Mouse (Mus musculus) liver, embryonic 18 days (tissue): ENCODE results near the gene Wdr73. TPM values are rescaled to one million over a fixed set of nuclear protein-coding genes. Genes with fewer than 3 reads are reported as not detected.

Source experiments
- polyA plus RNA-seq: library from polyadenylated mRNA; depleted of rRNA; stranded (reverse); fragments of >200 nt; gene quantifications from 2 replicates; pipeline ENCODE4 v1.2.3, GENCODE M21; 2012; rRNA removed

The Wdr73 gene
- 8.7 and 8.8 TPM in 2 replicates for polyA plus RNA-seq

GRCm38 (mm10) chr7:80900944-80901501, at the start of gene Wdr73:
Gene Wdr73, minus strand, starts transcription at chr7:80901269.

GRCm38 (mm10) chr7:80947445-80948350, 46.6 kb upstream of the Wdr73 start, which contains the start of gene Sec11a:
Gene Sec11a, minus strand, starts transcription at chr7:80947780.

GRCm38 (mm10) chr7:80904921-80905515, 3.9 kb upstream of the Wdr73 start, which contains the start of gene Nmb:
Gene Nmb, minus strand, starts transcription at chr7:80905076.

DNA sequence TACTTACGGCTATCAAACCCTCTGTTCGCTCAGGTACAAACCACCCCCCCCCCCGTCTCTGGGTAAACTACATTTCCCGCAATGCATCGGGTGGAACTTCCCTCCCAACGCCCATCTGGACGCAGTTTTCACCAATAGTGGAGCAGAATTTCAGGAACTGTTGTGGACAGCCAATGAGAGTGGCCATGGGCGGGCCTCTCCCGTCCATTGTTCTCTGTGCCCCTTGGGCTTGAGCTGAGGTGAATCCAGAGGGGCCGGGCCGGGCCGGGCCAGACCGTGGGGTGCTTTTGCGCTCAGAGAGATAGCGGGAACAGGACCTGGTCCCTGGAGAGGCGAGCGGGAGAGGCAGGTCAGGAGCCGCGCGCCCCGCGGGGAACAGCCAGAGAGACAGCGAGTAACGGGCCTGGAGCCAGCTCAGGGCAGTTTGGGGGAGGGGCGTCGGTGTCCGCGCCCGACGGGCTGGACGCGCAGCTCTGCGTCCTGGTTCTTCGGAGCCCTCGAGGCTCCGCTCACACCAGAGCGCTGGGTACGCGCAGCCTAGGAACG, 40.3 kb downstream of the Wdr73 start, which contains the start of gene Zscan2:
Zscan2 (plus strand) TSS at position 192 of the 546 bp plus-strand sequence.

Other genes starting within 250 kb of the Wdr73 start
- 2.1 and 2.3 TPM in 2 replicates for gene Crtc3, start 212.4 kb downstream of the Wdr73 start, polyA plus RNA-seq
- 8.0 and 9.1 TPM in 2 replicates for gene Iqgap1, start 75.3 kb downstream of the Wdr73 start, polyA plus RNA-seq
- gene Zscan2, start 40.3 kb downstream of the Wdr73 start, polyA plus RNA-seq: 3.1 and 4.0 TPM in 2 replicates
- gene Nmb, start 3.8 kb upstream of the Wdr73 start, polyA plus RNA-seq: 1.2 and 1.3 TPM in 2 replicates
- 61.7 and 62.3 TPM in 2 replicates for gene Sec11a, start 46.5 kb upstream of the Wdr73 start, polyA plus RNA-seq
- gene Zfp592, start 92.4 kb upstream of the Wdr73 start, polyA plus RNA-seq: 7.6 and 11.2 TPM in 2 replicates
- 0.11 and 0.12 TPM in 2 replicates for gene Alpk3, start 156.3 kb upstream of the Wdr73 start, polyA plus RNA-seq
- 0.60 and 0.65 TPM in 2 replicates for gene Slc28a1, start 213.5 kb upstream of the Wdr73 start, polyA plus RNA-seq